Mouse (Mus musculus) C2C12 (cell line): ENCODE results near the gene Rasgrp3. TPM values are rescaled to one million over a fixed set of nuclear protein-coding genes. Genes with fewer than 3 reads are reported as not detected.

Experiments used
- H3K27me3 ChIP-seq: one replicate; pipeline ENCODE4 v1.6.1; 2011; ENCODE audit not compliant: control insufficient read depth, insufficient read depth, insufficient read length
- H3K36me3 ChIP-seq: one replicate; pipeline ENCODE4 v1.6.1; 2011; ENCODE audit not compliant: control insufficient read depth, insufficient read depth
- H3K4me3 ChIP-seq: one replicate; pipeline ENCODE4 v1.5.1; 2011; ENCODE audit warnings: mild to moderate bottlenecking, control low read depth; ENCODE audit not compliant: poor library complexity, insufficient read depth, severe bottlenecking
- H3K79me2 ChIP-seq: one replicate; pipeline ENCODE4 v1.6.1; 2011; ENCODE audit not compliant: control insufficient read depth, insufficient read depth
- H3K79me3 ChIP-seq: one replicate; pipeline ENCODE4 v1.6.1; 2011; ENCODE audit warnings: low read depth, control low read depth
- H3ac ChIP-seq: one replicate; pipeline ENCODE3; 2011; ENCODE audit warnings: low read depth; ENCODE audit not compliant: control insufficient read depth, insufficient read length
- CEBPB ChIP-seq: IDR thresholded peaks from one replicate; pipeline ENCODE4 v1.6.1; 2011; ENCODE audit warnings: low read depth, mild to moderate bottlenecking, control low read depth, moderate library complexity
- CTCF ChIP-seq: IDR thresholded peaks from one replicate; pipeline ENCODE4 v1.5.1; 2011; ENCODE audit not compliant: control insufficient read depth, insufficient read depth, insufficient read length
- FOSL1 ChIP-seq: IDR thresholded peaks from one replicate; pipeline ENCODE4 v1.8.0; 2011; ENCODE audit warnings: mild to moderate bottlenecking, low read length; ENCODE audit not compliant: poor library complexity, insufficient read depth, severe bottlenecking
- MAX ChIP-seq: IDR thresholded peaks from one replicate; pipeline ENCODE4 v1.6.1; 2011; ENCODE audit warnings: mild to moderate bottlenecking, control low read depth
- MYOD1 ChIP-seq: IDR thresholded peaks from one replicate; pipeline ENCODE4 v1.6.1; 2011; ENCODE audit warnings: low read depth; ENCODE audit not compliant: control insufficient read depth, insufficient read length
- MYOG ChIP-seq: IDR thresholded peaks from one replicate; pipeline ENCODE4 v1.6.1; 2011; ENCODE audit not compliant: control insufficient read depth, insufficient read length; ENCODE audit errors: extremely low read depth
- USF1 ChIP-seq: IDR thresholded peaks from one replicate; pipeline ENCODE4 v1.6.1; 2011; ENCODE audit warnings: low read depth, mild to moderate bottlenecking, control low read depth, moderate library complexity
- polyA plus RNA-seq: library from polyadenylated mRNA; unstranded; fragments of >200 nt; fragmentation: generic; extraction: Trizol; gene quantifications from one replicate; pipeline ENCODE4 v1.2.1, GENCODE M21; 2012; ENCODE audit warnings: missing spikeins

The Rasgrp3 gene
- polyA plus RNA-seq, 1 experiment: 0.05 TPM

- Histone ChIP-seq H3K36me3 (no peaks in the 10 kb centered on the region), H3K79me2 (no peaks in the 10 kb centered on the region), H3K27me3 (no peaks in the 10 kb centered on the region), H3ac (no peak overlapping the region), H3K79me3 (no peaks in the 10 kb centered on the region), H3K4me3 (no peak overlapping the region)
- no peak for TF ChIP-seq FOSL1
- no peak for TF ChIP-seq MYOG
- no peak for TF ChIP-seq CTCF
- no peak for TF ChIP-seq MYOD1
- no peak for TF ChIP-seq USF1
- no peak for TF ChIP-seq CEBPB
- no peak for TF ChIP-seq MAX
These were observed 3.4 kb downstream of the Rasgrp3 start for GRCm38 (mm10) chr17:75439062-75439461.

GRCm38 (mm10) chr17:75440619-75441018, 4.9 kb downstream of the Rasgrp3 start:
- TF ChIP-seq FOSL1 (no peak), CTCF (no peak), USF1 (no peak), MYOD1 (no peak), MAX (no peak)
- Histone ChIP-seq H3K4me3 (no peak overlapping the region), H3K27me3 (no peaks in the 10 kb centered on the region), H3K79me3 (no peaks in the 10 kb centered on the region), H3K36me3 (no peaks in the 10 kb centered on the region), H3ac (no peak overlapping the region), H3K79me2 (no peaks in the 10 kb centered on the region)

- Histone ChIP-seq H3K4me3 (no peak overlapping the region), H3ac (no peak overlapping the region), H3K27me3 (no peaks in the 10 kb centered on the region), H3K36me3 (no peaks in the 10 kb centered on the region), H3K79me2 (no peaks in the 10 kb centered on the region), H3K79me3 (no peaks in the 10 kb centered on the region)
- TF ChIP-seq CEBPB: no peak
These were observed 5.6 kb downstream of the Rasgrp3 start for GRCm38 (mm10) chr17:75441260-75441830.

- Histone ChIP-seq H3K4me3 (no peak overlapping the region), H3ac (no peak overlapping the region), H3K36me3 (no peaks in the 10 kb centered on the region), H3K79me3 (no peaks in the 10 kb centered on the region), H3K27me3 (no peaks in the 10 kb centered on the region), H3K79me2 (no peaks in the 10 kb centered on the region)
- TF ChIP-seq MYOG (no peak), MYOD1 (no peak), CTCF (no peak), MAX (no peak), USF1 (no peak), CEBPB (no peak), FOSL1 (no peak)
These were observed 6.7 kb downstream of the Rasgrp3 start for GRCm38 (mm10) chr17:75442352-75442751.

GRCm38 (mm10) chr17:75443064-75443621, 7.4 kb downstream of the Rasgrp3 start:
- H3ac ChIP-seq: no peak overlapping the region
- no peaks in the 10 kb centered on the region for H3K27me3 ChIP-seq
- no peak overlapping the region for H3K4me3 ChIP-seq
- no peak for TF ChIP-seq USF1
- TF ChIP-seq CTCF: no peak
- TF ChIP-seq MYOD1: no peak
- TF ChIP-seq CEBPB: no peak
- TF ChIP-seq FOSL1: no peak
- no peak for TF ChIP-seq MYOG
- no peak for TF ChIP-seq MAX
- H3K36me3 ChIP-seq: no peaks in the 10 kb centered on the region
- no peaks in the 10 kb centered on the region for H3K79me2 ChIP-seq
- H3K79me3 ChIP-seq: no peaks in the 10 kb centered on the region

GRCm38 (mm10) chr17:75448257-75448656, 12.6 kb downstream of the Rasgrp3 start:
- no peaks in the 10 kb centered on the region for H3K79me3 ChIP-seq
- no peak overlapping the region for H3K4me3 ChIP-seq
- H3K27me3 ChIP-seq: no peaks in the 10 kb centered on the region
- TF ChIP-seq CTCF: no peak
- TF ChIP-seq MYOD1: no peak
- no peak for TF ChIP-seq FOSL1
- no peak for TF ChIP-seq MYOG
- TF ChIP-seq CEBPB: no peak
- TF ChIP-seq MAX: no peak
- no peak for TF ChIP-seq USF1
- no peaks in the 10 kb centered on the region for H3K79me2 ChIP-seq
- H3ac ChIP-seq: no peak overlapping the region
- no peaks in the 10 kb centered on the region for H3K36me3 ChIP-seq
